Mouse (Mus musculus) inflammation-experienced regulatory T-cells, adult 6 months (primary cell): ENCODE data around the gene Vps13d. TPM values are rescaled to one million over a fixed set of nuclear protein-coding genes. Genes with fewer than 3 reads are reported as not detected.
"Not testable (repeated sequence)": the region's sequence is repeated elsewhere in the genome, so short reads cannot be mapped to it uniquely, and the experiment has no call there.

ENCODE experiments used
- ATAC-seq: one replicate; pipeline ENCODE4 v1.8.0; 2017
- polyA plus RNA-seq, 3 experiments: library from polyadenylated mRNA; unstranded; fragments of 100-300 nt; shearing (Covaris generic); gene quantifications; one replicate each; pipeline ENCODE4 v1.2.1; 2017

Gene Vps13d
- polyA plus RNA-seq, 3 experiments from 2014 or later = 10.6 to 27.5 (median 19.6) TPM

DNA sequence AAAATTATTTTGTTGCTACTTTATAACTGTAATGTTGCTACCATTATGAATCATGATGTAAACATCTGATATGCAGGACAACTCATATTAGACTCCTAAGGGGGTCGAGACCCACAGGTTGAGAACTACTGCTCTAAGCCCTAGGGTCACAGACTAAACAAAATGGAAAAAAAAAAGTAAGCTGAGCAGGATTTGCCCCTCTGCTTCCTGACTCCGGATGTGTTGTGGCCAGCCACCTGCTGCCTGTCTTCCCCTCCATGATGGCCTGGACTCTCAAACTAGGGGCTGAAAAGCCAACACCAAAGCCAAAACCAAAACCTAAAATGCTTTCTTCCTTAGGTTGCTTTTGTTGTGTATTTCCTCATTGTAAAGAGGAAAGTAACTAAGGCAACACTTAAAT is 16.3 kb upstream of the Vps13d start:
- peak; percentile 36 for ATAC-seq

DNA sequence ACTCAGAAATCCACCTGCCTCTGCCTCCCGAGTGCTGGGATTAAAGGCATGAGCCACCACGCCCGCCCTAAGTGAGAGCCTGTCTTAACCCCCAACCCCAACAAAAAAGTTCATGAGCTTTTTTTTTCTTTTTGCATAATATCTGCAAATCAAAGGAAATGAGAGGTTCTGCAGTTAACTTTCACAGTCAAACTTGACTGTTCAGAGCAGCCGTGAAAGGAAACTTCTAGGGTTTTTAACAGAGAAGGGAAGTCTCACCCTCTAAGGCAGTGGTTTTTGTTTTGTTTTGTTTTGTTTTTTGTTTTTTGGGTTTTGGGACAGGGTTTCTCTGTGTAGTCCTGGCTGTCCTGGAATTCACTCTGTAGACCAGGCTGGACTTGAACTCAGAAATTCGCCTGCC is 15.8 kb upstream of the Vps13d start:
- peak; percentile 63 for ATAC-seq

GRCm38 (mm10) chr4:145209690-145210088 is 14.9 kb upstream of the Vps13d start:
- no peak for ATAC-seq

DNA sequence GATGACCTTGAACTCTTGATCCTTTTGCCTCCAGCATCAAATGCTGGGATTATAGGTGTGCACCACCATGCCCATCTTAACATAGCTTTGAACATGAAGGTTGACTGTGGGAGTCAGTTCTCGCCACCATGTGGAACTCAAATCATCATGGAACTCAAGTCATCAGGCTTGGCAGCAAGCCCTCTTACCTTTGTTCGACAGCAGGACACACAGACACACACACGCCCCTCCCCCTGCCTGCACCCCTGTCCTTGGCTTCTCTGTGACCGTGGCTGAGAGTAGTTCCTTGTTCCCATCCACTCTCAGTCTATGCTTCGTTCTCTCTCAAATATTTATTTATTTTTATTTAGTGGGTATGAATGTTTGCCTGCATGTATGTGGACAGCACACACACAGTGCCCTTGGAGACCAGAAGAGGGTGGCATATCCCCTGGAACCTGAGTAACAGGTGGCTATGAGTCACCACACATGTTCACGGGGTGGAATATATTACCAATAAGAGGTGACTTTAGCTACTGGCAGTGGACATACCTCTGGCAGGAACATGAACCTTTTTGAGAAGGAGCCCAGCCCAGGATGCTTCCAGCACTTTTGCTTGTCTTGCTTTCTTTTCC is 14.4 kb upstream of the Vps13d start:
- no peak for ATAC-seq

DNA sequence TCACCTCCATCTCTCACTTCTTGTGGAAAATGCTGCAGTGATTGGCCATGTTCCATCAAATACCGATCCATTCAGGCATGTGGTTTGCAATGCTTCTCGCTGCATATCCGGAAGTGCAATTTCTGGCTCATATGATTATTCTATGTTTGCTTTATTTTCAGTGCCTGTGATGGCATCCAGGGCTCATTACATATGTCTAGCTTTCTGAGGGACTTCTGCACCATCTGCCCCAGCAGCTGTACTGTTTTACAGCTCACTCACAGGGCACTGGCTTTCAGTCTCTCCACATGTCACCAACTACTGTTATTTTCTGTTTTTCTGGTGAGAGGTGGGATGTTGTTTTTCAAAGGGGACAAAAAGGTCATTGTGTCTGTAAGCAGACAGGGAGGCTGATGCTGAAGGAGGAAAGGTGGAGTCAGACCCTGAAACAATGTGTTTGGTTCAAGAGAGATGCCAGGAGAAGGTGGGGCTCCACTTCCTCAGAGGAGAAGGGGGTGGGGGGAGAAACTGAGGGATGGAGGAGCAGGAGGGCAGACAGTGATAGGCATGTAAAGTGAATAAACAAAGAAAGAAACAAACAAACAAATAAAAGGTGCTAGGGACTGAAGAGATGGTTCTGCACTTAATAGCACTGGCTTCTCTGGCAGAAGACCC is 13.0 kb upstream of the Vps13d start:
- ATAC-seq = no peak

DNA sequence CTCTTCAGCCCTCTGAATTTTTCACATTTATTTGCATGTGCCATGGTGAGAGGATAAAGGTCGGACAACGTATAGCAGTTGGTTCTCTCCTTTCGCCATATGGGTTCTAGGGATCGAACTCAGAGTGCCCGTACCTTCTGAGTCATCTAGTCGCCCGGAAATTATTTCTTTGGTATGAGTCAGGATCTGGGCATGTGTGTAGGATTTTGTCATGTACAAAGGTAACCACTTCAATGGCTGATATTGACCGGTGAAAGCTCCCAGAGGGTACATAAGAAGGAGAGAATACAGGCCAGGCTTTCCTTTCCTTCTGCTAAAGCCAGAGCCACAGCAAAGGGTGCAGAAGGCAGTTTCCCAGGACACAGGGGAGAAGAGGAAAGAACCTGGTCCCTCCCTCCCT is 10.0 kb upstream of the Vps13d start:
- no peak for ATAC-seq

DNA sequence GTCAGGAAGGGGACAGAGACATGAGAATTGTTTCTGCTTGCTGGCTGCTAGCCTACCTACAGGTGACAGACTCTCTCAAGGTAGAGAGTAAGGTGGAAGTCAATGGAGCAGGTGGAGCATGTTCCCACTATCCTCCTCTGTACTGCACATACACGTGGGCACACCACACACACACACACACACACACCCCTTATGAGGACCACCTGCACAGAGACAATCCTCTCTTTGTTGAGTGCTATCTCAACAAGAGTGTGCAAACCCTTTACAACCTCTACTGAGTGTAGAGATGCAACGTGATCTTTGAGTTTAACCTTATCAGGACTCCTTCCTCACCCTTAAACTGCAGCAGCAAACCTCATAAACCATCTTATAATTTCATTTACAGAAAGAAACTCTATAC is 8.5 kb upstream of the Vps13d start:
- ATAC-seq = no peak

- ATAC-seq = peak; percentile 57
These were observed 6.6 kb upstream of the Vps13d start for GRCm38 (mm10) chr4:145201424-145201823.

- peak; percentile 51 for ATAC-seq
These were observed 5.3 kb upstream of the Vps13d start for GRCm38 (mm10) chr4:145199982-145200699.

- no peak for ATAC-seq
These were observed 1.8 kb upstream of the Vps13d start for GRCm38 (mm10) chr4:145196586-145196985.

DNA sequence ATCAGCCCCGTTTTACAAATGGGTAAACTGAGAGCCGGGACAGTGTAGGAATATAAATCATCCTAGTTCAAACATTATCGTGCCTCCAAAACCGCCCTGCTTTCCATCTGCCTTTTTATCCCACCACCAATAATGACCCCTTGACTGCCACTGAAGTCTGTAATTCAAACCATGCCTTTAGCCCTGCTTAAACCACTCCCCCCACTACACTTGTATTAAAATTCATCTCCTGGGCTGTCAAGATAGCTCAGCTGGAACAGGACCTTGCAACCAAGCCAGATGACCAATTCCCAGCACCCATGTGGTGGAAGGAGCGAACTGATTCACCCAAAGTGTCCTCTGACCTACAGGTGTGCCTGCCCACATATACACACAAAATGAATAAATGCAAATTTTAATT is 367 bp upstream of the Vps13d start:
- ATAC-seq = no peak

- peak; percentile 22 for ATAC-seq
These were observed 754 bp downstream of the Vps13d start for GRCm38 (mm10) chr4:145193991-145194511.

DNA sequence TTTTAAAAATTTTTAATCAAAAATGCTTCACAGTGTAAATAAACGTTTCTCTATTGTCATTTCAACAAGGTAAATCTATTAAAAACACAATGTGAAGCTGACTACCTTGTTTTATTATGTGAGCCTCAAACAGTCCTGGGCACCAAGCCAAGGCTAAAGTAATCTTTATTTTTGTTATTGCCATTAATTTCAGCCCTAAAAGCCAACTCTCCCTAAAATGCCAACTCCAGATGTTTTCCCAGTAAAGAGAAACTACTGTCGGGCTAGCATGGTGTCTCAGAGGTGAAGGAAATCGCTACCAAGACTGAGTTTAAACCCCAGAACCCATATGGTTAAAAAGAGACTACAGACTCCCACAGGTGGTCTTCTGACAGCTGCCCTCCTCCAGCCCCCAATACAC is 1.4 kb downstream of the Vps13d start:
- ATAC-seq = no peak

DNA sequence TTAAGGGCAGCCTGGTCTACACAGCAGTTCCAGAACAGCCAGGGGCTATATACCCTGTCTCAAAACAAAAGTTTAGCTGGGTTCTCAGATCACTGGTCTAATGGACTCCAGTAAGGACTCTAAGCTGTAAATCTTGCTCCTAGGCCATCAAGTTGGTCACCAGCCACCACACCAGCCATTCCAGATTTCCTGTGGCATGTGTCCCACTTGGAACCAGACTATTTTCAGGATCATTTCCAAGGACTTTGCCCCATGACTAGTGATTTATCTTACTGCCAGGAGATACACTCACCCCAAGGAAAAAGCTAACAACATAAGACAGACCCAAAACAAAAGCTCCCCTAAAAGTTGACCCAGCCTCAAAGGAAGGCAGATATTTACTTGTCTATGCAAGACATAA is 2.1 kb downstream of the Vps13d start:
- ATAC-seq = no peak

- no peak for ATAC-seq
These were observed 6.2 kb downstream of the Vps13d start for GRCm38 (mm10) chr4:145188561-145188960.

DNA sequence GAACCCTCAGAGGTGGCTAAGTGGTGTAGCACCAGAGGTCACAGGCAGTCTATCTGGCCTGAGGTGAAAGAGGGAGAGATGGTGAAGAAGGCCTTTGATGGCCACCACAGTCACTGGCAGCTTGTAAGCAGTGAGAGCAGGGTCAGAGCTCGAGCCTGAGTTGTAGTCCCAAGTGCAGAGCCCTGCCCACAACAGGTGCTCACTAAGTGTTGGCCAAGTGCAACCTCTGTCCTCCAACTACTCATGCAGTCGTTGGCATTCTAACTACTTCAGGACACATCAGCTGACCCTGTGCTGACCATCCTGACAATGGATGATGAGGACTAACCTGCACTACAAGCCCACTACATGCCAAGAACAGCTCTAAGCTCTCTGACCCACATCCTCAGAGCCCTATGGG is 7.2 kb downstream of the Vps13d start:
- no peak for ATAC-seq

DNA sequence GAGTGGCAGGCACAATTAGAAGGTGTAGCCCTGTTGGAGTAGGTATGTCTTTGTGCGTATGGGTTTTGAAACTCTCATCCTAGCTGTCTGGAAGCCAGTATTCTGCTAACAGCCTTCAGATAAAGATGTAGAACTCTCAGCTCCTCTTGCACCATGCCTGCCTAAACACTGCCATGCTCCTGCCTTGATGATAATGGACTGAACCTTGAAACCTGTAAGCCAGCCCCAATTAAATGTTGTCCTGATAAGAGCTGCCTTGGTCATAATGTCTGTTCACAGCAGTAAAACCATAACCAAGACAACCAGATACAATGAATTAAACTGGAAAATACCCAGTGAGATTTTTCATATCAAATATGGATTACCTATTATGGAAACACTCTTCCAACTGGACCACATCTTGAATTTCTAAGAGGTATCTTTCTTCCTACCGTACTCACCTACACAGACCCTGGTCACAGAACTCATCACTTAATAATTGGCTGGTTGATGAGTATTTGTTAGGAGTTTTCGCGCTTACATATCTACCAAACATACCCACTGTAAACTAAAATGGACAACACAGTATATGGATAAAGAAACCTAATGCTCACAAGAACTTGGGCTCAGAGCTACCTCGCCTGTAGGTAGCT is 15.8 kb downstream of the Vps13d start:
- no peak for ATAC-seq

DNA sequence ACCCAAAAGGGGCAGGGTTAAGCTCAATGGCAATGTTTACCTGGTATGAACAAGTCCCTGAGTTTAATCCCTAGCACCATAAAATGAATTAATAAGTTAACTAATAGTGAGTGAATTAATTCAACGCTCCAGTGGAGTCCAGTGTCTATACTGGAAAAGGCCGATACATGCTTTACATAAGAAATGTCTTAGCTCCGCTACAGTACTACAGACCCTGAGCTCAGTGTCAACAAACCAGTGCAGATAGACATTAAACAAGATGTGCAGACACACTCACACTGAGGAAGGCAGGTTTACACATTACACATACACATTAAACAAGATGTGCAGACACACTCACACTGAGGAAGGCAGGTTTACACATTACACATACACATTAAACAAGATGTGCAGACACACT is 29.3 kb downstream of the Vps13d start:
- ATAC-seq = not testable (repeated sequence)

DNA sequence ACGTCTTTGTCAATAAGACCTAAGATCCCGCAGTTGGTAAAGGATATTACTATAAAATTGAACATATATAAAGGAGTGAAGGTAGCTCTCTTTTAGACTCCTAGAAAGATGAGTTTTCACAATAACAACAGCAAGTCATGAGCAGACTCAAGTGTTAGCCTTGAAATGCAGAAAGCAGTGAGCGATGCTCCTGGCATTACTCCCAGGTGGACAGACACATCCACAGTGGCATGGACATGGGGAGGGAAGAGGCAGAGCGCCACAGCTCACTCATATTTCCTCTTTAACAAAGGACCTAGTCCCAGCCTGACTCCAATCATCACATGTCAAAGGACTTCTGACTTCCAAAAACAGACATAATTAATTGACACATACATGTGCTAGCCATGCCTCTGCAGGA is 30.7 kb downstream of the Vps13d start:
- ATAC-seq = no peak

GRCm38 (mm10) chr4:145161243-145161642 is 33.6 kb downstream of the Vps13d start:
- no peak for ATAC-seq

- ATAC-seq = peak; percentile 89
These were observed 38.8 kb downstream of the Vps13d start for GRCm38 (mm10) chr4:145155956-145156355.

DNA sequence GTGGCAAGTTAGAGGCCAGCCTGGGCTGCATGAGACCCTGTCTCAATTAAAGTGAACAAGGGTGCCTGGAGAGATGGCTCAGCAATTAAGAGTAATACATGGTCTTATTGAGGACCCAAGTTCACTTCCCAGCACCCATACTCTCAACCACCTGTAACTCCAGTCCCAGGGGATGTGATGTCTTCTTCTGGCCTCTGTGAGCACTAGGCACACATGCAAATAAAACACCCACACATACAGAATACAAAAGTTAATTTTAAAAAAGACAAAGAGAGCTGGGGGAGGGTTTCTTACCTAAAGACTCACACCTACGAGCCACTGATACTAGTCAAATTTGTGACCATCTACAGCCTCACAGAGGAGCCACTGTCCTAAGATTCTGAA is 43.7 kb downstream of the Vps13d start:
- ATAC-seq = no peak

DNA sequence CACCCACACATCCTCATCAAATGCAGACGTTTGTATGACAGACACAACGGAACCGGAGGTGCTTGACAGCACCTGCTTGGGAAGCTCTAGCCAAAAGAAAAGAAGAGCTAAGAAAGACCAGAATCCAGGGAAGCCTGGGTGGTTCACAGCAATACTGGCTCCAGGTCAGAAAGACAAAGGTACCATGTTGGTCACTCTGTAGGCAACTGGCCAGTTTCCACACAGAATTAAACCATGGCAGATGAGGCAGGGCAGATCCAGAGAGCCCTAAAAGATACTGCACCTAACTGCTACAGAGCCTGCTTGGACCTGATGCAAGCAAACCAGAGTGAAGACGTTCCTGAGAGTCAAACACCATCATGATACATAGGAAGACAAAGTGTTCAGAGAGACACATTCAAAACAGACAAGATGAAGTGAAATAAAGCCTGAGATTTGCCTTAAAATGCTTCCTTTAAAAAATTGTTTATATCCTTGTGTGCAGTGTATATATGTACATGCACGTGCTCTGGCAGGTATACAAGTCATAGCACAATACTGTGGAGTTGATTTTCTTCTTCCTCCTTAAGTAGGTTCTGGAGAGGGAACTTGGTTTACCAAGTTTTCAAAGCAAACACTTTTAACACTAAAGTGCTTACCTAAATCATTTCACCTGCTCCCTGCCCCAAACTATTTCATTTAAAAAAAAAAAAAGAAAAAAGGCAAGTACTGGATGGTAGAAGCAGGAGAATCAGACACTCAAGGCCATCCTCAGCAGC is 44.3 kb downstream of the Vps13d start:
- no peak for ATAC-seq
